Mouse (Mus musculus) stomach, embryonic 14.5 days (tissue): Measurements from ENCODE around the gene Smok3b. TPM values are rescaled to one million over a fixed set of nuclear protein-coding genes. Genes with fewer than 3 reads are reported as not detected.
"Not testable (repeated sequence)": the region's sequence is repeated elsewhere in the genome, so short reads cannot be mapped to it uniquely, and the experiment has no call there.

Experiments used
- ATAC-seq: fragments of 200-750 bp; cut with Nextera tagmentation; 2 replicates; pipeline ENCODE4 v1.8.0; 2017; ENCODE audit warnings: low read depth, moderate TSS enrichment; ENCODE audit not compliant: insufficient number of reproducible peaks, insufficient read depth, low FRiP score
- H3K27ac ChIP-seq: fragments of 300-500 bp; sonication (generic); 2 replicates; pipeline ENCODE4 v1.5.1; 2014; ENCODE audit warnings: mild to moderate bottlenecking, low read length, moderate library complexity, mixed read lengths
- H3K27me3 ChIP-seq: fragments of 300-500 bp; sonication (generic); 2 replicates; pipeline ENCODE4 v1.6.1; 2014; ENCODE audit warnings: low read length, control low read depth, mixed read lengths; ENCODE audit not compliant: control insufficient read depth, insufficient read depth
- H3K36me3 ChIP-seq: fragments of 300-500 bp; sonication (generic); 2 replicates; pipeline ENCODE4 v1.6.1; 2014; ENCODE audit warnings: mild to moderate bottlenecking, control low read depth, low read length, moderate library complexity, mixed read lengths; ENCODE audit not compliant: control insufficient read depth, insufficient read depth
- H3K4me1 ChIP-seq: fragments of 300-500 bp; sonication (generic); 2 replicates; pipeline ENCODE4 v1.6.1; 2014; ENCODE audit warnings: low read length, control low read depth, mixed read lengths; ENCODE audit not compliant: control insufficient read depth, insufficient read depth
- H3K4me2 ChIP-seq: fragments of 300-500 bp; sonication (generic); replicated peaks from 2 replicates; pipeline ENCODE4 v1.6.1; 2014; ENCODE audit warnings: low read depth, low read length, control low read depth
- H3K4me3 ChIP-seq: fragments of 300-500 bp; sonication (generic); 2 replicates; pipeline ENCODE4 v1.5.1; 2014; ENCODE audit warnings: low read depth, low read length, control low read depth
- H3K9ac ChIP-seq: fragments of 300-500 bp; sonication (generic); replicated peaks from 2 replicates; pipeline ENCODE4 v1.6.1; 2014; ENCODE audit warnings: low read depth, mild to moderate bottlenecking, control low read depth, low read length, moderate library complexity, mixed read lengths
- H3K9me3 ChIP-seq: fragments of 300-500 bp; sonication (generic); 2 replicates; pipeline ENCODE4 v1.6.1; 2016; ENCODE audit warnings: low read depth, low read length, control low read depth; ENCODE audit not compliant: control insufficient read depth
- WGBS: fragments of 180-500 bp; shearing (Covaris S2); extraction: QIAGEN DNeasy Blood & Tissue Kit; methylation state at CpG from one replicate; pipeline ENCODE4 v1.1.7; 2014; 5-methylcytosine and 5-hydroxymethylcytosine counted together
- polyA plus RNA-seq: library from polyadenylated mRNA; unstranded; fragments of >200 nt; fragmentation: Nextera tagmentation; extraction: Ambion mirVana; gene quantifications from 2 replicates; pipeline ENCODE4 v1.2.1, GENCODE M21; 2014

The Smok3b gene
- not detected in 2 replicates for polyA plus RNA-seq

DNA sequence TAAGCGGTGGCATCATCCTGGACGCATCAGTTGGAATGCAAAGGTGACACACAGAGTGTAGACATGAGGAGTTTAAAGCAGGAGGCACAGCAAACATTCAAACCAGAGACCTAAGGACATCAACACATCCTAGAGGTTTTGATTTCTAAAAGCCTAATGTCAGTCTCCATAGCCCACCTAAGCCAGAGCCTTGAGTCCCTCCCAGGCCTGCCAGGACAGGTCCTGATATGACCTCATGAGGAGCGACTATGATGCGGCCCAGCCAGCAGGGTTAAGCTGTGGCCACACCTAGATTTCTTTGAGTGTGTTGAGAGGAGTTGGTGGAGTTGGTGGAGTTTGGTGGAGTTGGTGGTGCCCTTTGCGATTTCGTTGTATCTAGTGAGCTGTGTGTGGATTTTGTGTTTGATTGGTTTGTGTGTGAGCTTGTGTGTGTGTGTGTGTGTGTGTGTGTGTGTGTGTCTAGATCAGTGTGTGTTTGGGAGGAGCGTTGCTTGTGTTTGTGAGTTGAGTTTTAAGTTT lies at the start of gene Smok3b, which contains the start of gene Smok3a:
Gene Smok3b, plus strand, starts transcription at position 469 of the 519 bp plus-strand sequence.
Gene Smok3a, plus strand, starts transcription at position 301 of the 519 bp plus-strand sequence.
- H3K4me2 ChIP-seq, H3K27me3 ChIP-seq, ATAC-seq, H3K9me3 ChIP-seq, H3K36me3 ChIP-seq, H3K4me1 ChIP-seq, H3K9ac ChIP-seq, H3K4me3 ChIP-seq, H3K27ac ChIP-seq: not testable (repeated sequence)
- WGBS, result 89% methylated on average over 3 of the region's 7 CpGs

GRCm38 (mm10) chr5:137973161-137973560 lies 48.1 kb upstream of the Smok3b start:
- no peak overlapping the region for H3K4me3 ChIP-seq
- no peaks in the 10 kb centered on the region for H3K4me1 ChIP-seq
- no peaks in the 10 kb centered on the region for H3K9me3 ChIP-seq
- no peak overlapping the region for H3K27ac ChIP-seq
- H3K27me3 ChIP-seq, result no peaks in the 10 kb centered on the region
- H3K4me2 ChIP-seq, result no peak overlapping the region
- H3K9ac ChIP-seq, result no peak overlapping the region
- ATAC-seq, result no peak
- WGBS, result 64% methylated on average over 2 of the region's 2 CpGs
- H3K36me3 ChIP-seq, result no peaks in the 10 kb centered on the region

- Histone ChIP-seq H3K27me3 (no peaks in the 10 kb centered on the region), H3K36me3 (no peaks in the 10 kb centered on the region), H3K4me1 (no peaks in the 10 kb centered on the region), H3K9ac (no peak overlapping the region), H3K4me3 (no peak overlapping the region), H3K4me2 (no peak overlapping the region), H3K9me3 (no peaks in the 10 kb centered on the region), H3K27ac (no peak overlapping the region)
- ATAC-seq, result no peak
- 57% methylated on average over 3 of the region's 3 CpGs for WGBS
These were observed 47.5 kb upstream of the Smok3b start for GRCm38 (mm10) chr5:137973738-137974137.

- H3K4me2 ChIP-seq, result no peak overlapping the region
- no peaks in the 10 kb centered on the region for H3K4me1 ChIP-seq
- H3K4me3 ChIP-seq, result no peak overlapping the region
- H3K9me3 ChIP-seq, result no peaks in the 10 kb centered on the region
- no peak overlapping the region for H3K27ac ChIP-seq
- ATAC-seq, result no peak
- H3K36me3 ChIP-seq, result no peaks in the 10 kb centered on the region
- H3K9ac ChIP-seq, result no peak overlapping the region
- H3K27me3 ChIP-seq, result no peaks in the 10 kb centered on the region
- 65% methylated on average over 3 of the region's 3 CpGs for WGBS
These were observed 46.5 kb upstream of the Smok3b start for GRCm38 (mm10) chr5:137974724-137975123.

- Histone ChIP-seq H3K9ac (no peak overlapping the region), H3K27ac (no peak overlapping the region), H3K9me3 (no peaks in the 10 kb centered on the region), H3K36me3 (no peaks in the 10 kb centered on the region), H3K4me1 (no peaks in the 10 kb centered on the region), H3K4me3 (no peak overlapping the region), H3K27me3 (no peaks in the 10 kb centered on the region), H3K4me2 (no peak overlapping the region)
- ATAC-seq, result no peak
- WGBS, result 45% methylated on average over 1 of the region's 1 CpGs
These were observed 45.8 kb upstream of the Smok3b start for GRCm38 (mm10) chr5:137975434-137975833.

GRCm38 (mm10) chr5:137977291-137977690 lies 43.9 kb upstream of the Smok3b start:
- Histone ChIP-seq H3K4me1 (no peaks in the 10 kb centered on the region), H3K9me3 (no peaks in the 10 kb centered on the region), H3K36me3 (no peaks in the 10 kb centered on the region), H3K4me2 (no peak overlapping the region), H3K27ac (no peak overlapping the region), H3K9ac (no peak overlapping the region), H3K4me3 (no peak overlapping the region), H3K27me3 (no peaks in the 10 kb centered on the region)
- WGBS, result 30% methylated on average over 1 of the region's 1 CpGs
- no peak for ATAC-seq

DNA sequence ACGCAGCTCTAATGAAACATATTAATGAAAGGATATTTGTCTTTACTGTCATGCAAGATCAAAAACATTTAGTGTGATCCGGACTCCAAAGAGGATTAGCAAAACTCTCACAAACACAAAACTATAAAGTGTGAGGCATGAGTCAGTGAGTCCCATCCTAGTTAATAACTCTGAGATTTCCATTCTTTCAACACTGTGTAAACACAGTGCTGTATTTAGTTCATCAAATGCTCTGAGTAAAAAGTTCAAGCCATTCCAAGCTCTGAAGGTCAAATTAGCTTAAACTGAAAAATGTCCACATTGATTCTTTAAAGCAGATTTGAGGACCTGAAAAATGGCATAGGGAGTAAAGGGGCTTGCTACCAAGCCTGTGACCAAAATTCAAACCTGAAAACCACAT lies 42.1 kb upstream of the Smok3b start:
- 54% methylated on average over 2 of the region's 2 CpGs for WGBS
- no peaks in the 10 kb centered on the region for H3K4me1 ChIP-seq
- ATAC-seq, result no peak
- no peaks in the 10 kb centered on the region for H3K9me3 ChIP-seq
- no peaks in the 10 kb centered on the region for H3K36me3 ChIP-seq
- H3K27me3 ChIP-seq, result no peaks in the 10 kb centered on the region
- no peak overlapping the region for H3K27ac ChIP-seq
- no peak overlapping the region for H3K4me2 ChIP-seq
- H3K4me3 ChIP-seq, result no peak overlapping the region
- H3K9ac ChIP-seq, result no peak overlapping the region

DNA sequence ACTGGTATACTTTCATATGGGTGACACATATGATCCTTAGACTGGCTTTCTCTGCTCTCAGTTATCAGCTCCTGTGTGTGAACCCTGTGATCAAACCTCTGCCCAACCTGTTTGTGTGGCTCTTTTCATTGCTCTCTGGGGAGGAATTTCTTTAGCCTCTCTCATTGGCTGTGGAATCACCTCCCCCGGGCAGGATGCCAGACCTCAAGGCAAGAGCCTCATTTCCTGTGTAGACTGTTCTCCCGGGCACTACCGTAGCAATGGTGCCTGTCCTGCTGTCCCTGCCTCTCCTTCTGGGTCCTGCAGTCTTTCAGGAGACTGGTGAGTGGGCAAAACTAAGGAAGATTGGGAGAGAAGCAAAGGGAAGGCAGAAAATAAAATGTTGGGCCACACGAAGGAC lies 39.9 kb upstream of the Smok3b start, which contains the start of gene Azgp1:
Gene Azgp1, plus strand, starts transcription at position 221 of the 400 bp plus-strand sequence.
- Histone ChIP-seq H3K4me3 (no peak within 1 kb of the TSS), H3K27ac (no peak within 1 kb of the TSS), H3K36me3 (no peaks in the 10 kb centered on the region), H3K9me3 (no peaks in the 10 kb centered on the region), H3K4me1 (no peaks in the 10 kb centered on the region), H3K27me3 (no peaks in the 10 kb centered on the region), H3K9ac (no peak within 1 kb of the TSS), H3K4me2 (no peak within 1 kb of the TSS)
- WGBS, result 73% methylated on average over 4 of the region's 4 CpGs
- ATAC-seq, result no peak

- no peak overlapping the region for H3K4me2 ChIP-seq
- no peaks in the 10 kb centered on the region for H3K4me1 ChIP-seq
- H3K4me3 ChIP-seq, result no peak overlapping the region
- no peaks in the 10 kb centered on the region for H3K36me3 ChIP-seq
- WGBS, result 75% methylated on average over 1 of the region's 1 CpGs
- H3K27me3 ChIP-seq, result no peaks in the 10 kb centered on the region
- no peak overlapping the region for H3K27ac ChIP-seq
- no peaks in the 10 kb centered on the region for H3K9me3 ChIP-seq
- no peak for ATAC-seq
- no peak overlapping the region for H3K9ac ChIP-seq
These were observed 34.9 kb upstream of the Smok3b start for GRCm38 (mm10) chr5:137986351-137986750.
